Mouse (Mus musculus) limb, embryonic 15.5 days (tissue): Measurements from ENCODE around the gene Nup107. TPM values are rescaled to one million over a fixed set of nuclear protein-coding genes. Genes with fewer than 3 reads are reported as not detected.

Source experiments
- ATAC-seq: fragments of 200-750 bp; cut with Nextera tagmentation; 2 replicates; pipeline ENCODE4 v1.8.0; 2017; ENCODE audit warnings: low read depth, moderate TSS enrichment; ENCODE audit not compliant: insufficient number of reproducible peaks, low FRiP score, low TSS enrichment
- H3K27ac ChIP-seq: fragments of 300-500 bp; sonication (generic); 2 replicates; pipeline ENCODE4 v1.5.1; 2015; ENCODE audit warnings: moderate library complexity, mild to moderate bottlenecking, inconsistent platforms
- H3K27me3 ChIP-seq: fragments of 300-500 bp; sonication (generic); 2 replicates; pipeline ENCODE4 v1.6.1; 2015; ENCODE audit warnings: inconsistent platforms
- H3K36me3 ChIP-seq: fragments of 300-500 bp; sonication (generic); 2 replicates; pipeline ENCODE4 v1.6.1; 2015; ENCODE audit warnings: inconsistent platforms
- H3K4me1 ChIP-seq: fragments of 300-500 bp; sonication (generic); 2 replicates; pipeline ENCODE4 v1.6.1; 2015; ENCODE audit warnings: inconsistent platforms
- H3K4me2 ChIP-seq: fragments of 300-500 bp; sonication (generic); 2 replicates; pipeline ENCODE4 v1.6.1; 2015; ENCODE audit warnings: mild to moderate bottlenecking, inconsistent platforms
- H3K4me3 ChIP-seq: fragments of 300-500 bp; sonication (generic); 2 replicates; pipeline ENCODE4 v1.5.1; 2015; ENCODE audit warnings: mild to moderate bottlenecking, inconsistent platforms
- H3K9ac ChIP-seq: fragments of 300-500 bp; sonication (generic); 2 replicates; pipeline ENCODE4 v1.6.1; 2015; ENCODE audit warnings: inconsistent platforms
- H3K9me3 ChIP-seq: fragments of 300-500 bp; sonication (generic); 2 replicates; pipeline ENCODE4 v1.6.1; 2016; ENCODE audit warnings: inconsistent platforms
- WGBS: fragments of 180-500 bp; shearing (Covaris S2); methylation state at CpG from one replicate; pipeline ENCODE4 v1.1.7; 2015; 5-methylcytosine and 5-hydroxymethylcytosine counted together
- polyA plus RNA-seq: library from polyadenylated mRNA; unstranded; fragments of >200 nt; fragmentation: Nextera tagmentation; extraction: Ambion mirVana; gene quantifications from 2 replicates; pipeline ENCODE4 v1.2.1, GENCODE M21; 2015

Gene Nup107
- polyA plus RNA-seq, 1 experiment from 2014 or later = 54.6 TPM

- Histone ChIP-seq H3K4me3 (no peak overlapping the region), H3K4me1 (no peaks in the 10 kb centered on the region), H3K36me3 (peaks cover 81% of the 10 kb centered on the region), H3K9me3 (no peaks in the 10 kb centered on the region), H3K9ac (no peak overlapping the region), H3K4me2 (no peak overlapping the region), H3K27me3 (no peaks in the 10 kb centered on the region), H3K27ac (no peak overlapping the region)
- ATAC-seq = no peak
- WGBS = 91% methylated on average over 10 of the region's 10 CpGs
Observed at GRCm38 (mm10) chr10:117767286-117768140, 25.0 kb downstream of the Nup107 start.

GRCm38 (mm10) chr10:117766896-117767160, 25.7 kb downstream of the Nup107 start:
- ATAC-seq = no peak
- H3K27me3 ChIP-seq = no peaks in the 10 kb centered on the region
- H3K36me3 ChIP-seq = peaks cover 79% of the 10 kb centered on the region
- H3K4me3 ChIP-seq = no peak overlapping the region
- H3K9ac ChIP-seq = no peak overlapping the region
- no peak overlapping the region for H3K27ac ChIP-seq
- no peak overlapping the region for H3K4me2 ChIP-seq
- WGBS = 88% methylated on average over 5 of the region's 5 CpGs
- H3K4me1 ChIP-seq = no peaks in the 10 kb centered on the region
- no peaks in the 10 kb centered on the region for H3K9me3 ChIP-seq

- H3K9me3 ChIP-seq = no peaks in the 10 kb centered on the region
- H3K9ac ChIP-seq = no peak overlapping the region
- ATAC-seq = no peak
- H3K4me2 ChIP-seq = no peak overlapping the region
- no peaks in the 10 kb centered on the region for H3K4me1 ChIP-seq
- 89% methylated on average over 16 of the region's 16 CpGs for WGBS
- H3K4me3 ChIP-seq = no peak overlapping the region
- no peaks in the 10 kb centered on the region for H3K27me3 ChIP-seq
- peaks cover 79% of the 10 kb centered on the region for H3K36me3 ChIP-seq
- no peak overlapping the region for H3K27ac ChIP-seq
Observed at GRCm38 (mm10) chr10:117766111-117766895, 26.2 kb downstream of the Nup107 start.

- no peak overlapping the region for H3K27ac ChIP-seq
- ATAC-seq = no peak
- peaks cover 79% of the 10 kb centered on the region for H3K36me3 ChIP-seq
- no peaks in the 10 kb centered on the region for H3K9me3 ChIP-seq
- no peak overlapping the region for H3K4me3 ChIP-seq
- H3K27me3 ChIP-seq = no peaks in the 10 kb centered on the region
- no peak overlapping the region for H3K4me2 ChIP-seq
- WGBS = 92% methylated on average over 11 of the region's 11 CpGs
- H3K4me1 ChIP-seq = no peaks in the 10 kb centered on the region
- H3K9ac ChIP-seq = no peak overlapping the region
Observed at GRCm38 (mm10) chr10:117765116-117765894, 27.2 kb downstream of the Nup107 start.

GRCm38 (mm10) chr10:117764598-117764997, 27.9 kb downstream of the Nup107 start:
- H3K4me1 ChIP-seq = no peaks in the 10 kb centered on the region
- H3K4me2 ChIP-seq = no peak overlapping the region
- no peak overlapping the region for H3K9ac ChIP-seq
- peaks cover 79% of the 10 kb centered on the region for H3K36me3 ChIP-seq
- no peak overlapping the region for H3K4me3 ChIP-seq
- H3K27ac ChIP-seq = no peak overlapping the region
- no peaks in the 10 kb centered on the region for H3K27me3 ChIP-seq
- ATAC-seq = no peak
- H3K9me3 ChIP-seq = no peaks in the 10 kb centered on the region
- WGBS = 92% methylated on average over 6 of the region's 6 CpGs

- H3K4me1 ChIP-seq = no peaks in the 10 kb centered on the region
- ATAC-seq = no peak
- no peaks in the 10 kb centered on the region for H3K9me3 ChIP-seq
- H3K36me3 ChIP-seq = peaks cover 85% of the 10 kb centered on the region
- H3K27me3 ChIP-seq = no peaks in the 10 kb centered on the region
- no peak overlapping the region for H3K9ac ChIP-seq
- no peak overlapping the region for H3K27ac ChIP-seq
- no peak overlapping the region for H3K4me3 ChIP-seq
- WGBS = 95% methylated on average over 16 of the region's 16 CpGs
- no peak overlapping the region for H3K4me2 ChIP-seq
Observed at GRCm38 (mm10) chr10:117763588-117764190, 28.8 kb downstream of the Nup107 start.

GRCm38 (mm10) chr10:117762966-117763365, 29.5 kb downstream of the Nup107 start:
- Histone ChIP-seq H3K4me2 (no peak overlapping the region), H3K4me3 (no peak overlapping the region), H3K27me3 (no peaks in the 10 kb centered on the region), H3K36me3 (peaks cover 85% of the 10 kb centered on the region), H3K9ac (no peak overlapping the region), H3K4me1 (no peaks in the 10 kb centered on the region), H3K27ac (no peak overlapping the region), H3K9me3 (no peaks in the 10 kb centered on the region)
- 96% methylated on average over 12 of the region's 12 CpGs for whole genome bisulfite sequencing
- no peak for ATAC-seq

- H3K9ac ChIP-seq = no peak overlapping the region
- 94% methylated on average over 2 of the region's 2 CpGs for WGBS
- no peaks in the 10 kb centered on the region for H3K4me1 ChIP-seq
- peaks cover 86% of the 10 kb centered on the region for H3K36me3 ChIP-seq
- no peak overlapping the region for H3K4me3 ChIP-seq
- no peaks in the 10 kb centered on the region for H3K9me3 ChIP-seq
- no peak for ATAC-seq
- H3K4me2 ChIP-seq = no peak overlapping the region
- no peaks in the 10 kb centered on the region for H3K27me3 ChIP-seq
- H3K27ac ChIP-seq = no peak overlapping the region
Observed at GRCm38 (mm10) chr10:117762281-117762830, 30.1 kb downstream of the Nup107 start.

GRCm38 (mm10) chr10:117761551-117761950, 31.0 kb downstream of the Nup107 start:
- Histone ChIP-seq H3K9ac (no peak overlapping the region), H3K4me3 (no peak overlapping the region), H3K27ac (no peak overlapping the region), H3K4me2 (no peak overlapping the region), H3K9me3 (no peaks in the 10 kb centered on the region), H3K27me3 (no peaks in the 10 kb centered on the region), H3K36me3 (peaks cover 90% of the 10 kb centered on the region), H3K4me1 (no peaks in the 10 kb centered on the region)
- WGBS = 89% methylated on average over 6 of the region's 6 CpGs
- ATAC-seq = no peak

- no peaks in the 10 kb centered on the region for H3K27me3 ChIP-seq
- H3K9ac ChIP-seq = no peak overlapping the region
- no peak overlapping the region for H3K4me2 ChIP-seq
- ATAC-seq = no peak
- H3K4me1 ChIP-seq = no peaks in the 10 kb centered on the region
- 91% methylated on average over 9 of the region's 9 CpGs for WGBS
- H3K4me3 ChIP-seq = no peak overlapping the region
- H3K9me3 ChIP-seq = no peaks in the 10 kb centered on the region
- H3K27ac ChIP-seq = no peak overlapping the region
- peaks cover 90% of the 10 kb centered on the region for H3K36me3 ChIP-seq
Observed at GRCm38 (mm10) chr10:117760831-117761335, 31.6 kb downstream of the Nup107 start.

GRCm38 (mm10) chr10:117759844-117760630, 32.5 kb downstream of the Nup107 start:
- peaks cover 90% of the 10 kb centered on the region for H3K36me3 ChIP-seq
- 96% methylated on average over 10 of the region's 10 CpGs for WGBS
- H3K4me2 ChIP-seq = no peak overlapping the region
- no peak for ATAC-seq
- no peaks in the 10 kb centered on the region for H3K4me1 ChIP-seq
- H3K4me3 ChIP-seq = no peak overlapping the region
- H3K9ac ChIP-seq = no peak overlapping the region
- H3K27me3 ChIP-seq = no peaks in the 10 kb centered on the region
- no peaks in the 10 kb centered on the region for H3K9me3 ChIP-seq
- H3K27ac ChIP-seq = no peak overlapping the region
